Mouse (Mus musculus): Measurements from ENCODE around the gene Anapc15-ps. TPM values are rescaled to one million over a fixed set of nuclear protein-coding genes. Genes with fewer than 3 reads are reported as not detected.

Anapc15-ps gene
- polyA plus RNA-seq, 1 experiment from 2014 or later = not detected

GRCm38 (mm10) chr10:95709903-95710660 is 36.8 kb upstream of the Anapc15-ps start:
- Histone ChIP-seq H3K27me3 (ENCODE audit: control insufficient read depth, insufficient read depth, low read length) (no peaks in the 10 kb centered on the region), H3K4me2 (ENCODE audit: low read depth, low read length, severe bottlenecking) (no peak overlapping the region)

GRCm38 (mm10) chr10:95709143-95709880 is 36.1 kb upstream of the Anapc15-ps start:
- H3K4me1 ChIP-seq (replicated peaks; ENCODE audit: control insufficient read depth, insufficient read depth, low read length) = 0 out of 2 replicates have a peak, but pooled peaks cover 3% of the 10 kb centered on the region
- ATAC-seq (replicated peaks; ENCODE audit: low FRiP score) (no peak), DNase-seq (ENCODE audit: low spot score) (peak; percentile 47)
- no peak overlapping the region for H3K4me3 ChIP-seq (ENCODE audit: low read depth, low read length)
- H3K27me3 ChIP-seq (ENCODE audit: control insufficient read depth, insufficient read depth, low read length) = no peaks in the 10 kb centered on the region
- H3K9ac ChIP-seq (ENCODE audit: low read length) = no peak overlapping the region
- H3K36me3 ChIP-seq (ENCODE audit: control insufficient read depth, insufficient read depth, low read length) = no peaks in the 10 kb centered on the region
- WGBS = 80% methylated on average over 10 of the region's 10 CpGs
- H3K27ac ChIP-seq (ENCODE audit: low read depth, low read length) = no peak overlapping the region
- no peaks in the 10 kb centered on the region for H3K9me3 ChIP-seq (ENCODE audit: control insufficient read depth, low read length)
- no peak overlapping the region for H3K4me2 ChIP-seq (ENCODE audit: low read depth, low read length, severe bottlenecking)

More at GRCm38 (mm10) chr10:95709903-95710660, 36.8 kb upstream of the Anapc15-ps start:
- no peak for DNase-seq (ENCODE audit: low spot score)
- Histone ChIP-seq H3K27ac (ENCODE audit: low read depth, low read length) (0 out of 2 replicates have a peak overlapping the region, but pooled peaks have one; percentile 46), H3K4me1 (replicated peaks; ENCODE audit: control insufficient read depth, insufficient read depth, low read length) (0 out of 2 replicates have a peak, but pooled peaks cover 3% of the 10 kb centered on the region), H3K4me3 (ENCODE audit: low read depth, low read length) (no peak overlapping the region), H3K9me3 (ENCODE audit: control insufficient read depth, low read length) (no peaks in the 10 kb centered on the region), H3K36me3 (ENCODE audit: control insufficient read depth, insufficient read depth, low read length) (no peaks in the 10 kb centered on the region), H3K9ac (ENCODE audit: low read length) (no peak overlapping the region; the same call in 1 of the 2 replicates)
- WGBS = 64% methylated on average over 8 of the region's 8 CpGs
- ATAC-seq (replicated peaks; ENCODE audit: low FRiP score) = no peak

GRCm38 (mm10) chr10:95708001-95708400 is 34.8 kb upstream of the Anapc15-ps start:
- DNase-seq (ENCODE audit: low spot score) (peak; percentile 40), ATAC-seq (replicated peaks; ENCODE audit: low FRiP score) (no peak)
- 0 out of 2 replicates have a peak, but pooled peaks cover 3% of the 10 kb centered on the region for H3K4me1 ChIP-seq (replicated peaks; ENCODE audit: control insufficient read depth, insufficient read depth, low read length)
- H3K4me3 ChIP-seq (ENCODE audit: low read depth, low read length) = no peak overlapping the region
- WGBS = 75% methylated on average over 5 of the region's 5 CpGs
- no peaks in the 10 kb centered on the region for H3K9me3 ChIP-seq (ENCODE audit: control insufficient read depth, low read length)
- no peaks in the 10 kb centered on the region for H3K36me3 ChIP-seq (ENCODE audit: control insufficient read depth, insufficient read depth, low read length)
- no peak overlapping the region for H3K27ac ChIP-seq (ENCODE audit: low read depth, low read length)
- no peak overlapping the region for H3K4me2 ChIP-seq (ENCODE audit: low read depth, low read length, severe bottlenecking)
- H3K27me3 ChIP-seq (ENCODE audit: control insufficient read depth, insufficient read depth, low read length) = no peaks in the 10 kb centered on the region
- H3K9ac ChIP-seq (ENCODE audit: low read length) = no peak overlapping the region

GRCm38 (mm10) chr10:95706867-95707266 is 33.6 kb upstream of the Anapc15-ps start:
- Histone ChIP-seq H3K9me3 (ENCODE audit: control insufficient read depth, low read length) (no peaks in the 10 kb centered on the region), H3K27me3 (ENCODE audit: control insufficient read depth, insufficient read depth, low read length) (no peaks in the 10 kb centered on the region), H3K36me3 (ENCODE audit: control insufficient read depth, insufficient read depth, low read length) (no peaks in the 10 kb centered on the region), H3K9ac (ENCODE audit: low read length) (no peak overlapping the region), H3K4me1 (replicated peaks; ENCODE audit: control insufficient read depth, insufficient read depth, low read length) (0 out of 2 replicates have a peak, but pooled peaks cover 3% of the 10 kb centered on the region), H3K27ac (ENCODE audit: low read depth, low read length) (no peak overlapping the region), H3K4me2 (ENCODE audit: low read depth, low read length, severe bottlenecking) (no peak overlapping the region), H3K4me3 (ENCODE audit: low read depth, low read length) (no peak overlapping the region)
- 91% methylated on average over 9 of the region's 9 CpGs for WGBS
- no peak for DNase-seq (ENCODE audit: low spot score)
- no peak for ATAC-seq (replicated peaks; ENCODE audit: low FRiP score)

- ATAC-seq (replicated peaks; ENCODE audit: low FRiP score) (no peak), DNase-seq (ENCODE audit: low spot score) (no peak)
- Histone ChIP-seq H3K4me1 (replicated peaks; ENCODE audit: control insufficient read depth, insufficient read depth, low read length) (0 out of 2 replicates have a peak, but pooled peaks cover 3% of the 10 kb centered on the region), H3K36me3 (ENCODE audit: control insufficient read depth, insufficient read depth, low read length) (no peaks in the 10 kb centered on the region), H3K9ac (ENCODE audit: low read length) (no peak overlapping the region), H3K27me3 (ENCODE audit: control insufficient read depth, insufficient read depth, low read length) (no peaks in the 10 kb centered on the region), H3K4me2 (ENCODE audit: low read depth, low read length, severe bottlenecking) (no peak overlapping the region), H3K4me3 (ENCODE audit: low read depth, low read length) (no peak overlapping the region), H3K27ac (ENCODE audit: low read depth, low read length) (no peak overlapping the region), H3K9me3 (ENCODE audit: control insufficient read depth, low read length) (no peaks in the 10 kb centered on the region)
- 85% methylated on average over 3 of the region's 3 CpGs for WGBS
These were observed 32.5 kb upstream of the Anapc15-ps start for GRCm38 (mm10) chr10:95705747-95706146.

- Histone ChIP-seq H3K27ac (ENCODE audit: low read depth, low read length) (no peak overlapping the region), H3K4me2 (ENCODE audit: low read depth, low read length, severe bottlenecking) (no peak overlapping the region), H3K4me1 (replicated peaks; ENCODE audit: control insufficient read depth, insufficient read depth, low read length) (no peaks in the 10 kb centered on the region), H3K27me3 (ENCODE audit: control insufficient read depth, insufficient read depth, low read length) (no peaks in the 10 kb centered on the region), H3K9ac (ENCODE audit: low read length) (no peak overlapping the region), H3K4me3 (ENCODE audit: low read depth, low read length) (no peak overlapping the region), H3K36me3 (ENCODE audit: control insufficient read depth, insufficient read depth, low read length) (no peaks in the 10 kb centered on the region), H3K9me3 (ENCODE audit: control insufficient read depth, low read length) (no peaks in the 10 kb centered on the region)
- DNase-seq (ENCODE audit: low spot score) (peak; percentile 33), ATAC-seq (replicated peaks; ENCODE audit: low FRiP score) (no peak)
- WGBS = 90% methylated on average over 6 of the region's 6 CpGs
These were observed 31.6 kb upstream of the Anapc15-ps start for GRCm38 (mm10) chr10:95704847-95705246.

- Histone ChIP-seq H3K4me2 (ENCODE audit: low read depth, low read length, severe bottlenecking) (no peak overlapping the region), H3K9me3 (ENCODE audit: control insufficient read depth, low read length) (no peaks in the 10 kb centered on the region), H3K27me3 (ENCODE audit: control insufficient read depth, insufficient read depth, low read length) (no peaks in the 10 kb centered on the region), H3K36me3 (ENCODE audit: control insufficient read depth, insufficient read depth, low read length) (no peaks in the 10 kb centered on the region), H3K4me3 (ENCODE audit: low read depth, low read length) (no peak overlapping the region), H3K9ac (ENCODE audit: low read length) (no peak overlapping the region), H3K4me1 (replicated peaks; ENCODE audit: control insufficient read depth, insufficient read depth, low read length) (no peaks in the 10 kb centered on the region), H3K27ac (ENCODE audit: low read depth, low read length) (no peak overlapping the region)
- no peak for DNase-seq (ENCODE audit: low spot score)
- ATAC-seq (replicated peaks; ENCODE audit: low FRiP score) = no peak
- WGBS = 91% methylated on average over 5 of the region's 5 CpGs
These were observed 30.5 kb upstream of the Anapc15-ps start for GRCm38 (mm10) chr10:95703730-95704129.

- Histone ChIP-seq H3K4me1 (replicated peaks; ENCODE audit: control insufficient read depth, insufficient read depth, low read length) (no peaks in the 10 kb centered on the region), H3K9ac (ENCODE audit: low read length) (no peak overlapping the region), H3K4me2 (ENCODE audit: low read depth, low read length, severe bottlenecking) (no peak overlapping the region), H3K27ac (ENCODE audit: low read depth, low read length) (no peak overlapping the region), H3K9me3 (ENCODE audit: control insufficient read depth, low read length) (no peaks in the 10 kb centered on the region), H3K36me3 (ENCODE audit: control insufficient read depth, insufficient read depth, low read length) (no peaks in the 10 kb centered on the region), H3K27me3 (ENCODE audit: control insufficient read depth, insufficient read depth, low read length) (no peaks in the 10 kb centered on the region), H3K4me3 (ENCODE audit: low read depth, low read length) (no peak overlapping the region)
- ATAC-seq (replicated peaks; ENCODE audit: low FRiP score) (no peak), DNase-seq (ENCODE audit: low spot score) (no peak)
- WGBS = 50% methylated on average over 4 of the region's 4 CpGs
These were observed 27.2 kb upstream of the Anapc15-ps start for GRCm38 (mm10) chr10:95700422-95700821.
